Mouse (Mus musculus): ENCODE results near the gene Rfng.

DNA sequence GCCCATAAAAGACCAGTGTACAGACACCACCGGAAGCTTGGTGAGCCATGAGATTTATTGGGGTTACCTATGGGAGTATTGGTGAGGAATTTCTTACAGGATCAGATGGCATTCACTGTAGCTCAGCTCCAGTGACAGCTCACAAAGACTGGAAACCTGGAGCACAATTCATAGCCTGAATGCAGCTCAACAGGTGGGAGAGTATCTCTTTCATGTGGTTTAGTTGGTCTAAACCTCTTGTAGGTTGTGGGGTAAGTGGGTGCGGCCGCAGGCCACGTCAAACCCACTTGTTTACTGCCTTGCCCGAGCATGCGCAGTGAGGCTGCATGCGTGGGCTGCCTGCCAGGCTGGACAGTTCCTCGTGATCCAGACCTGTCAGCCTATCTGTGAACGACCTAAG, 23.8 kb downstream of the Rfng start:
- no peak for TF ChIP-seq POLR2A (IDR thresholded peaks at IDR 0.05; ENCODE audit: insufficient read depth, low read depth, low read length)
- TF ChIP-seq CTCF (IDR thresholded peaks at IDR 0.05; ENCODE audit: insufficient read depth, low read depth, low read length), result no peak
